Mouse (Mus musculus): ENCODE measurements around the gene Islr2. TPM values are rescaled to one million over a fixed set of nuclear protein-coding genes. Genes with fewer than 3 reads are reported as not detected.

The Islr2 gene
- polyA plus RNA-seq, 1 experiment, result 0.28 TPM

- H3K4me1 ChIP-seq (ENCODE audit: control insufficient read depth, insufficient read depth, insufficient read length), result peaks cover 16% of the 10 kb centered on the region
- no peak overlapping the region for H3K27ac ChIP-seq (ENCODE audit: insufficient read depth, low read length)
- peaks cover 44% of the 10 kb centered on the region for H3K36me3 ChIP-seq (ENCODE audit: control insufficient read depth, insufficient read depth, low read length)
- DNase-seq (ENCODE audit: low read depth in 1 of 2, low spot score in 2 of 2), result no peak
- H3K4me3 ChIP-seq (ENCODE audit: extremely low read depth, insufficient read depth, insufficient read length), result no peak overlapping the region
- 96% methylated on average over 28 of the region's 28 CpGs for WGBS
- no peaks in the 10 kb centered on the region for H3K27me3 ChIP-seq (ENCODE audit: control insufficient read depth, insufficient read depth, low read length)
- TF ChIP-seq CTCF (IDR thresholded peaks at IDR 0.05; ENCODE audit: extremely low read depth, insufficient read depth, insufficient read length, insufficient replicate concordance), result no peak
- no peak for TF ChIP-seq POLR2A (IDR thresholded peaks at IDR 0.05; ENCODE audit: low read depth, low read length)
Measured at GRCm38 (mm10) chr9:58234502-58235015, 30.4 kb upstream of the Islr2 start.

- H3K36me3 ChIP-seq (ENCODE audit: control insufficient read depth, insufficient read depth, low read length), result peaks cover 61% of the 10 kb centered on the region
- H3K4me1 ChIP-seq (ENCODE audit: control insufficient read depth, insufficient read depth, insufficient read length), result peaks cover 16% of the 10 kb centered on the region
- H3K27me3 ChIP-seq (ENCODE audit: control insufficient read depth, insufficient read depth, low read length), result no peaks in the 10 kb centered on the region
- TF ChIP-seq POLR2A (IDR thresholded peaks at IDR 0.05; ENCODE audit: low read depth, low read length), result no peak
- TF ChIP-seq CTCF (IDR thresholded peaks at IDR 0.05; ENCODE audit: extremely low read depth, insufficient read depth, insufficient read length, insufficient replicate concordance), result no peak
- H3K27ac ChIP-seq (ENCODE audit: insufficient read depth, low read length), result peak overlapping the region; percentile 27
- WGBS, result 21% methylated on average over 5 of the region's 5 CpGs
- no peak for DNase-seq (ENCODE audit: low read depth in 1 of 2, low spot score in 2 of 2)
- H3K4me3 ChIP-seq (ENCODE audit: extremely low read depth, insufficient read depth, insufficient read length), result no peak overlapping the region
Measured at GRCm38 (mm10) chr9:58232374-58232773, 28.3 kb upstream of the Islr2 start.

- Histone ChIP-seq H3K27ac (ENCODE audit: insufficient read depth, low read length) (peak overlapping the region; percentile 41; the same call in 1 of the 2 replicates), H3K36me3 (ENCODE audit: control insufficient read depth, insufficient read depth, low read length) (peaks cover 63% of the 10 kb centered on the region), H3K4me3 (ENCODE audit: extremely low read depth, insufficient read depth, insufficient read length) (no peak overlapping the region), H3K4me1 (ENCODE audit: control insufficient read depth, insufficient read depth, insufficient read length) (peaks cover 16% of the 10 kb centered on the region), H3K27me3 (ENCODE audit: control insufficient read depth, insufficient read depth, low read length) (no peaks in the 10 kb centered on the region)
- WGBS, result 32% methylated on average over 6 of the region's 6 CpGs
- no peak for TF ChIP-seq CTCF (IDR thresholded peaks at IDR 0.05; ENCODE audit: extremely low read depth, insufficient read depth, insufficient read length, insufficient replicate concordance)
- TF ChIP-seq POLR2A (IDR thresholded peaks at IDR 0.05; ENCODE audit: low read depth, low read length), result no peak
- DNase-seq (ENCODE audit: low read depth in 1 of 2, low spot score in 2 of 2), result no peak
Measured at GRCm38 (mm10) chr9:58231746-58232145, 27.6 kb upstream of the Islr2 start.

- H3K4me3 ChIP-seq (ENCODE audit: extremely low read depth, insufficient read depth, insufficient read length), result no peak overlapping the region
- no peak for DNase-seq (ENCODE audit: low read depth in 1 of 2, low spot score in 2 of 2)
- H3K27ac ChIP-seq (ENCODE audit: insufficient read depth, low read length), result no peak overlapping the region
- H3K27me3 ChIP-seq (ENCODE audit: control insufficient read depth, insufficient read depth, low read length), result no peaks in the 10 kb centered on the region
- H3K36me3 ChIP-seq (ENCODE audit: control insufficient read depth, insufficient read depth, low read length), result peaks cover 66% of the 10 kb centered on the region
- TF ChIP-seq CTCF (IDR thresholded peaks at IDR 0.05; ENCODE audit: extremely low read depth, insufficient read depth, insufficient read length, insufficient replicate concordance) (no peak), POLR2A (IDR thresholded peaks at IDR 0.05; ENCODE audit: low read depth, low read length) (no peak)
- H3K4me1 ChIP-seq (ENCODE audit: control insufficient read depth, insufficient read depth, insufficient read length), result peaks cover 18% of the 10 kb centered on the region
- WGBS, result 96% methylated on average over 9 of the region's 9 CpGs
Measured at GRCm38 (mm10) chr9:58228777-58229466, 24.8 kb upstream of the Islr2 start.

GRCm38 (mm10) chr9:58225915-58226913, 22.1 kb upstream of the Islr2 start:
- 48% methylated on average over 9 of the region's 9 CpGs for WGBS
- peaks cover 70% of the 10 kb centered on the region for H3K36me3 ChIP-seq (ENCODE audit: control insufficient read depth, insufficient read depth, low read length)
- H3K4me3 ChIP-seq (ENCODE audit: extremely low read depth, insufficient read depth, insufficient read length), result no peak overlapping the region
- H3K27me3 ChIP-seq (ENCODE audit: control insufficient read depth, insufficient read depth, low read length), result no peaks in the 10 kb centered on the region
- no peak overlapping the region for H3K27ac ChIP-seq (ENCODE audit: insufficient read depth, low read length)
- TF ChIP-seq POLR2A (IDR thresholded peaks at IDR 0.05; ENCODE audit: low read depth, low read length) (no peak), CTCF (IDR thresholded peaks at IDR 0.05; ENCODE audit: extremely low read depth, insufficient read depth, insufficient read length, insufficient replicate concordance) (peak; percentile 52; the same call in 1 of the 2 replicates)
- H3K4me1 ChIP-seq (ENCODE audit: control insufficient read depth, insufficient read depth, insufficient read length), result peaks cover 2% of the 10 kb centered on the region; the same call in 1 of the 2 replicates
- peak in 1 of 2 experiments; percentile 56 for DNase-seq (ENCODE audit: low read depth in 1 of 2, low spot score in 2 of 2)

- H3K27me3 ChIP-seq (ENCODE audit: control insufficient read depth, insufficient read depth, low read length), result no peaks in the 10 kb centered on the region
- TF ChIP-seq POLR2A (IDR thresholded peaks at IDR 0.05; ENCODE audit: low read depth, low read length) (no peak), CTCF (IDR thresholded peaks at IDR 0.05; ENCODE audit: extremely low read depth, insufficient read depth, insufficient read length, insufficient replicate concordance) (no peak)
- peaks cover 76% of the 10 kb centered on the region for H3K36me3 ChIP-seq (ENCODE audit: control insufficient read depth, insufficient read depth, low read length)
- H3K4me1 ChIP-seq (ENCODE audit: control insufficient read depth, insufficient read depth, insufficient read length), result peaks cover 2% of the 10 kb centered on the region; the same call in 1 of the 2 replicates
- no peak overlapping the region for H3K27ac ChIP-seq (ENCODE audit: insufficient read depth, low read length)
- no peak overlapping the region for H3K4me3 ChIP-seq (ENCODE audit: extremely low read depth, insufficient read depth, insufficient read length)
- no peak for DNase-seq (ENCODE audit: low read depth in 1 of 2, low spot score in 2 of 2)
- WGBS, result 95% methylated on average over 2 of the region's 2 CpGs
Measured at GRCm38 (mm10) chr9:58224356-58224755, 20.2 kb upstream of the Islr2 start.
